Mouse (Mus musculus) MEL (cell line): ENCODE measurements at regions not wholly inside any gene's neighbourhood (a gene's known extent, or its start where the extent isn't known, plus 50 kb on each side); places are given as distances from the start of the nearest gene placed in this dataset.
"Not testable (repeated sequence)": the region's sequence is repeated elsewhere in the genome, so short reads cannot be mapped to it uniquely, and the experiment has no call there.

Experiments used
- DNase-seq: peaks from one replicate; pipeline ENCODE4 v3.0.0; 2011; ENCODE audit warnings: low read depth, low spot score
- H3K27ac ChIP-seq: 2 replicates; pipeline ENCODE4 v1.5.1; 2012; ENCODE audit warnings: low read depth, mild to moderate bottlenecking, control low read depth, low read length, moderate library complexity; ENCODE audit not compliant: control insufficient read depth
- H3K27me3 ChIP-seq, 2 experiments: fragments of 150-350 bp in 1 of 2; sonication (generic) in 1 of 2; 2 replicates each; pipeline ENCODE4 v1.6.1; 2012; ENCODE audit warnings: low read length in 2 of 2, mild to moderate bottlenecking in 2 of 2, improper control_type of control experiment in 1 of 2, moderate library complexity in 1 of 2; ENCODE audit not compliant: insufficient read depth in 2 of 2, control insufficient read depth in 1 of 2
- H3K36me3 ChIP-seq, 2 experiments: 2 replicates each; pipeline ENCODE4 v1.6.1; 2012 to 2014; ENCODE audit warnings: low read length in 2 of 2, improper control_type of control experiment in 1 of 2, inconsistent platforms in 1 of 2, mild to moderate bottlenecking in 1 of 2; ENCODE audit not compliant: insufficient read depth in 2 of 2, control insufficient read depth in 1 of 2
- H3K4me1 ChIP-seq, 2 experiments: fragments of 150-350 bp in 1 of 2; sonication (generic) in 1 of 2; 2 replicates each; pipeline ENCODE4 v1.6.1; 2012; ENCODE audit warnings: low read length in 2 of 2, improper control_type of control experiment in 1 of 2, mild to moderate bottlenecking in 1 of 2; ENCODE audit not compliant: insufficient read depth in 2 of 2, control insufficient read depth in 1 of 2
- H3K4me3 ChIP-seq, 2 experiments: fragments of 150-350 bp in 1 of 2; sonication (generic) in 1 of 2; 2 replicates each; pipeline ENCODE4 v1.5.1; 2012; ENCODE audit warnings: low read depth in 2 of 2, low read length in 2 of 2, mild to moderate bottlenecking in 2 of 2, moderate library complexity in 2 of 2, control low read depth in 1 of 2, improper control_type of control experiment in 1 of 2; ENCODE audit not compliant: control insufficient read depth in 1 of 2, insufficient read depth in 1 of 2
- H3K79me2 ChIP-seq: 2 replicates; pipeline ENCODE4 v1.6.1; 2012; ENCODE audit warnings: mild to moderate bottlenecking, low read length, moderate library complexity; ENCODE audit not compliant: control insufficient read depth, poor library complexity, insufficient read depth
- H3K9ac ChIP-seq: 2 replicates; pipeline ENCODE4 v1.6.1; 2012; ENCODE audit warnings: low read depth, mild to moderate bottlenecking, control low read depth, low read length, moderate library complexity; ENCODE audit not compliant: control insufficient read depth, poor library complexity, severe bottlenecking
- H3K9me3 ChIP-seq: fragments of 150-350 bp; sonication (generic); replicated peaks from 2 replicates; pipeline ENCODE4 v1.6.1; 2012; ENCODE audit warnings: mild to moderate bottlenecking, low read length, improper control_type of control experiment, moderate library complexity; ENCODE audit not compliant: insufficient read depth

- H3K27ac ChIP-seq, H3K9ac ChIP-seq, H3K27me3 ChIP-seq, H3K4me3 ChIP-seq, H3K36me3 ChIP-seq, H3K9me3 ChIP-seq, H3K79me2 ChIP-seq, H3K4me1 ChIP-seq: not testable (repeated sequence)
- DNase-seq: peak; percentile 76
These were observed 276.4 kb upstream of the 3830403N18Rik start for GRCm38 (mm10) chrX:55859931-55860330.
